Mouse (Mus musculus) limb, embryonic 11.5 days (tissue): Measurements from ENCODE around the gene Cycs. TPM values are rescaled to one million over a fixed set of nuclear protein-coding genes. Genes with fewer than 3 reads are reported as not detected.
"Not testable (repeated sequence)": the region's sequence is repeated elsewhere in the genome, so short reads cannot be mapped to it uniquely, and the experiment has no call there.

Source experiments
- ATAC-seq: fragments of 200-750 bp; cut with Nextera tagmentation; 2 replicates; pipeline ENCODE4 v1.8.0; 2017; ENCODE audit warnings: low read depth; ENCODE audit not compliant: insufficient number of reproducible peaks, low FRiP score, low TSS enrichment
- DNase-seq: peaks from one replicate; pipeline ENCODE4 v3.0.0-alpha.2; 2015; ENCODE audit warnings: low spot score
- H3K27ac ChIP-seq: fragments of 300-500 bp; sonication (generic); replicated peaks from 2 replicates; pipeline ENCODE4 v1.5.1; 2014; ENCODE audit warnings: low read depth, mild to moderate bottlenecking, low read length
- H3K27me3 ChIP-seq: fragments of 300-500 bp; sonication (generic); 2 replicates; pipeline ENCODE4 v1.6.1; 2014; ENCODE audit warnings: mild to moderate bottlenecking, low read length, mixed read lengths; ENCODE audit not compliant: control insufficient read depth, insufficient read depth
- H3K36me3 ChIP-seq: fragments of 300-500 bp; sonication (generic); 2 replicates; pipeline ENCODE4 v1.6.1; 2014; ENCODE audit warnings: mild to moderate bottlenecking, low read length, moderate library complexity, mixed read lengths; ENCODE audit not compliant: control insufficient read depth, insufficient read depth
- H3K4me1 ChIP-seq: fragments of 300-500 bp; sonication (generic); 2 replicates; pipeline ENCODE4 v1.6.1; 2014; ENCODE audit warnings: low read length, mixed read lengths; ENCODE audit not compliant: control insufficient read depth, insufficient read depth
- H3K4me2 ChIP-seq: fragments of 300-500 bp; sonication (generic); 2 replicates; pipeline ENCODE4 v1.6.1; 2014; ENCODE audit warnings: low read depth, mild to moderate bottlenecking, moderate library complexity; ENCODE audit not compliant: severe bottlenecking
- H3K4me3 ChIP-seq: fragments of 300-500 bp; sonication (generic); 2 replicates; pipeline ENCODE4 v1.5.1; 2014; ENCODE audit warnings: low read depth, low read length
- H3K9ac ChIP-seq: fragments of 300-500 bp; sonication (generic); 2 replicates; pipeline ENCODE4 v1.6.1; 2014; ENCODE audit warnings: mild to moderate bottlenecking, low read length
- H3K9me3 ChIP-seq: fragments of 300-500 bp; sonication (generic); 2 replicates; pipeline ENCODE4 v1.6.1; 2016; ENCODE audit warnings: low read length; ENCODE audit not compliant: control insufficient read depth
- WGBS: fragments of 180-500 bp; shearing (Covaris S2); extraction: QIAGEN DNeasy Blood & Tissue Kit; methylation state at CpG from one replicate; pipeline ENCODE4 v1.1.7; 2014; 5-methylcytosine and 5-hydroxymethylcytosine counted together
- polyA plus RNA-seq: library from polyadenylated mRNA; unstranded; fragments of >200 nt; fragmentation: Nextera tagmentation; extraction: Ambion mirVana; gene quantifications from 2 replicates; pipeline ENCODE4 v1.2.1, GENCODE M21; 2014

The Cycs gene
- polyA plus RNA-seq, 1 experiment from 2014 or later: 70.6 TPM

DNA sequence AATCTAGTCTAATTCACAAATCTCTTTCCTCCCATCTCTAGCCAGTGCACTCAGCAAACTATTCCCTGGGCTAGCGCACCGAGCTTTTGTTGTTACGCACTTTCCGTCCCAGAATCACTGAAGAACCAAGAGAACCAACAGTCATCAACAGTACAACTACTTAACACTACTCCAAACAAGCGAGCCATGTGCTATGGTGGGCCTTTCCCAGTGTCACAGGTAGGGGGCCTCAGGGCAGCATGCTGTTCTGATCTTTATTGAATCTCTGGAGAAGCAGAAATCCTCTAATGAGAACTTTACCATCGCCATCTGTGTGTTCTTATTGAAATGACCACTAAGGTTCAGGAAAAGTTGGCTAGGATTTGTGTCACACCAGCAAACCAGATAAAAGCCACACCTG is 8.8 kb downstream of the Cycs start:
- ATAC-seq: no peak
- WGBS: 83% methylated on average over 6 of the region's 6 CpGs

DNA sequence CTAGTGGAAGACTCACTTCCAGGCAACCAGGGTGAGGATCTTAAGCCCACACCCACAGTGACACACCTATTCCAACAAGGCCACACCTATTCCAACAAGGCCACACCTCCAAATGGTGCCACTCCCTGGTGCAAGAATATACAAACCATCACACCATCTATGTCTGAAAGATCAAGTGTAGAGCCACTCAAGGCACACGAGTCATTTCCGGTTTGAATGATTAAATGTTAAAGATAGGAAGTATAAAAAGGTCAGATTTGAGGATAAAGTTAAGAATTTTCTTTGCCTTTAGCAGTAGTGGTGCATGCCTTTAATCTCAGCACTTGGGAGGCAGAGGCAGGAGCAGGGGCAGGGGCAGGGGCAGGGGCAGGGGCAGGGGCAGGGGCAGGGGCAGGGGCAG is 12.1 kb downstream of the Cycs start:
- not testable (repeated sequence) for ATAC-seq, H3K36me3 ChIP-seq, H3K27me3 ChIP-seq, H3K9me3 ChIP-seq, H3K27ac ChIP-seq, H3K9ac ChIP-seq, DNase-seq, H3K4me1 ChIP-seq, H3K4me3 ChIP-seq, H3K4me2 ChIP-seq
- 90% methylated on average over 2 of the region's 2 CpGs for WGBS

More for the DNA sequence above, 8.8 kb downstream of the Cycs start:
- Histone ChIP-seq H3K9me3 (no peaks in the 10 kb centered on the region), H3K4me2 (no peak overlapping the region), H3K27me3 (no peaks in the 10 kb centered on the region), H3K9ac (no peak overlapping the region), H3K36me3 (no peaks in the 10 kb centered on the region), H3K4me1 (no peaks in the 10 kb centered on the region), H3K4me3 (no peak overlapping the region), H3K27ac (no peak overlapping the region)
- DNase-seq: no peak

DNA sequence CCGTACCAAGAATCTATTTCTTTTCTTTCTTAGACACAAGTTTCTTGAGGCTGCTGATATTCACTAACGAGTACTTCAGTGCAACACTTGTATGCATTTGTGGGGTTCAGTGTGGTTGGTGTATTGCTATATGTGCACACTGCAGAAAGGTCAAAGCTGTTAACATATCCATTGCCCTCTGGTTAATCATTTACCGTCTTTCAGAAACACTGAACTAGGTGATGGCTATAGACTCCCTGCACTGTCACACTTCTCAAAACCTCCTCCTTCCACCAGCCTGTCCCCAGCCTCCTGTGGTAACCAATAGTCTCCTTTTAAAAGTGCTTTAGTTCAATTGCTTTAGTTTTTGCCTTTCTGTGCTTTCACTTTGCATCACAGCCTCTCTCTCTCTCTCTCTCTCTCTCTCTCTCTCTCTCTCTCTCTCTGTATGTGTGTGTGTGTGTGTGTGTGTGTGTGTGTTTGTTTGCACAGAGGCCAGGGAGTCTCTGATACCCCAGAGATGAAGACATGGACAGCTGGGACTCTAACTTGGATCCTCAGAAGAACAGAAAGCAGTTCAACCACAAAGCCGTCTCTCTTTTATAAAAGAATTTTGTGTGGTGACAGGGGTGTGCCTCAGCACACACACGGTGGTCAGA is 13.3 kb downstream of the Cycs start:
- Histone ChIP-seq H3K4me3 (no peak overlapping the region), H3K4me2 (no peak overlapping the region), H3K27ac (no peak overlapping the region), H3K9me3 (no peaks in the 10 kb centered on the region), H3K36me3 (no peaks in the 10 kb centered on the region), H3K27me3 (no peaks in the 10 kb centered on the region), H3K4me1 (no peaks in the 10 kb centered on the region), H3K9ac (no peak overlapping the region)
- whole genome bisulfite sequencing: 83% methylated on average over 5 of the region's 5 CpGs
- ATAC-seq: no peak
- no peak for DNase-seq

DNA sequence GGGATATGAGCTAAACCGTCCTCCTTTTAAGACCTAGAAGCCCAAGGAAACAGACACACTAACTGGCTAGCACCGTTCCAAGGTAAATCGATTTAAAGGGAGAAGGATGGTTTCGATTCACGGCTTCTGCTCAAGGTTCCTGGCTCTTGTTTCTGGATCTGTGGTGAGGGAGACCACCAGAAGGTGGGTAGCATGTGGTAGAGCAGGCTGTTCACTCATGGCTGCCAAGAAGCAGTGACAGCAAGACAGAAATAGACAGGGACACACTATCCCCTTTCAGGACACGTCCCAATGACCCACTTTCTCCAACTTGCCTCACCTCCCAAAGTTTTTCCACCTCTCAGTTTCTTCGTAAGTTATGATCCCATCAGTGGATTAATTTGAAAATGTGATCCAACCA is 16.5 kb downstream of the Cycs start:
- no peak overlapping the region for H3K27ac ChIP-seq
- no peaks in the 10 kb centered on the region for H3K36me3 ChIP-seq
- no peak overlapping the region for H3K9ac ChIP-seq
- DNase-seq (no peak), ATAC-seq (no peak)
- no peaks in the 10 kb centered on the region for H3K4me1 ChIP-seq
- H3K9me3 ChIP-seq: no peaks in the 10 kb centered on the region
- H3K27me3 ChIP-seq: no peaks in the 10 kb centered on the region
- H3K4me2 ChIP-seq: no peak overlapping the region
- 79% methylated on average over 7 of the region's 7 CpGs for WGBS
- no peak overlapping the region for H3K4me3 ChIP-seq

DNA sequence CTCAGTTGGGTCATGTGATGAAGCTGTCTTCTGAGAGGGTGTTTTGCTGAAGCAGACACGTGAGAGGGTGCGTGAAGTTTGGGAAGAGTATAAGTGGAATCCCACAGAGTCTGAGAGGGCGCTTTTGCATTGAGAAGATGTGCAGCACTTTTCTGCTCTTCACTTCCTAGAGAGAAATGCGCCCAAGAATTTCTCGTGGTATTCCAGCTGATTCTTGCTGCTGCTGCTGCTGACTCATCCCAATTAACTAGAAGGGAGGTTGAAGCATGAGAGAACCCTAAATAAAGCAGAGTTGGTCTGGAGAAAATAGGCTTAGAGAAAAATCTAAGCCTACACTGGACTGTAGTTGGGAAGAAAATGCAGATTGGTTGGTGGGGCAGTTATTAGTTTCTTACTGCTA is 17.3 kb downstream of the Cycs start:
- no peaks in the 10 kb centered on the region for H3K27me3 ChIP-seq
- H3K36me3 ChIP-seq: no peaks in the 10 kb centered on the region
- no peak overlapping the region for H3K27ac ChIP-seq
- DNase-seq (no peak), ATAC-seq (no peak)
- no peak overlapping the region for H3K4me3 ChIP-seq
- H3K9ac ChIP-seq: no peak overlapping the region
- H3K4me2 ChIP-seq: no peak overlapping the region
- WGBS: 77% methylated on average over 5 of the region's 5 CpGs
- no peaks in the 10 kb centered on the region for H3K4me1 ChIP-seq
- no peaks in the 10 kb centered on the region for H3K9me3 ChIP-seq

DNA sequence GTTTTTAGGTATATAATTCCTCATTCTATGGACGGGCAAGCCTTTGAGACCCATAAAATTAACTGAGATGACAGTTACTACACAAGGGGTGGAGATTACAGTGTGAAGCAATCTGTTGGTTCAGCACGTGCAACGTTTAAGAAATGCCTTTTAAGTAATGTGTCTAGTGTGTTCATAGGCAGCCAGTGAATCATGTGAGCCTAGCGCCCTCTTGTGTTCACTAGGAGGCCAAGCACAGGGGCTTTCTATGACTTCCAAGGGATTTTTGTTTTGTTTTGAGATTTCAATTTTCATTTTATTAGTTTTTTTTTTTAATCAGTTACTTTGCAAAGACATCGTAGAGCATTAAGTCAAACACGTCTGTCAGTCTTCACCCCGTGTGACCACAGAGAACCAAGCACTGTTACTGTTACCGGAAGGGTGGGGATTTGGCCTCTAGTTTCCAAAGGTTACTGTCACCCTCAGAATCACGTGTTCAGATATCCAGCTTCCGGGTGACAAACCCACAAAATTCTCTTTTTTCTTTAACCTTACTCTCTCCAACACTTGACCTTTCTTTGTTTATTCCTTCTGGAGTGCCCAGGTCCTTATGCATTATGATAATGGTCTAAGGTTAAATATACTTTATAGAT is 20.8 kb downstream of the Cycs start:
- Histone ChIP-seq H3K36me3 (no peaks in the 10 kb centered on the region), H3K4me1 (no peaks in the 10 kb centered on the region), H3K9me3 (no peaks in the 10 kb centered on the region), H3K27me3 (no peaks in the 10 kb centered on the region), H3K4me3 (no peak overlapping the region), H3K4me2 (no peak overlapping the region), H3K27ac (no peak overlapping the region), H3K9ac (no peak overlapping the region)
- no peak for ATAC-seq
- DNase-seq: peak; percentile 48
- WGBS: 31% methylated on average over 10 of the region's 10 CpGs

DNA sequence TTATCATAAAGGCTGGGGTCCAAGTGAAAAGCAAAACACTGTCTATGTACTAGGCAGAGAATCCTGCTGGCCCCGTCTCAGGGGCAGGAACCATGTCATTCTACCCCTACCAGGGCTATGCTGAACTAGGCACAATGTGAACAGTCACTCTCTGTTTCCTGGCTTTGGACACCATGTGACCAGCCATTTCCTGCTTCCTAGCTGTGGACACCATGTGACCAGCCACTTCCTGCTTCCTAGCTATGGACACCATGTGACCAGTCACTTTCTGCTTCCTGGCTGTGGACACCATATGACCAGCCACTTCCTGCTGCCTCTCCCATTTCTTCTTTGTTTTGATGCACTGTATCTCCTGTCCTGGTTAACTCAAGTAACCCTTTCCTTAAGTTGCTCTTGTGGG is 23.8 kb downstream of the Cycs start:
- no peak overlapping the region for H3K4me2 ChIP-seq
- 91% methylated on average over 1 of the region's 1 CpGs for WGBS
- H3K4me1 ChIP-seq: no peaks in the 10 kb centered on the region
- DNase-seq (no peak), ATAC-seq (no peak)
- no peak overlapping the region for H3K9ac ChIP-seq
- no peaks in the 10 kb centered on the region for H3K36me3 ChIP-seq
- H3K27me3 ChIP-seq: no peaks in the 10 kb centered on the region
- no peaks in the 10 kb centered on the region for H3K9me3 ChIP-seq
- H3K27ac ChIP-seq: no peak overlapping the region
- H3K4me3 ChIP-seq: no peak overlapping the region

DNA sequence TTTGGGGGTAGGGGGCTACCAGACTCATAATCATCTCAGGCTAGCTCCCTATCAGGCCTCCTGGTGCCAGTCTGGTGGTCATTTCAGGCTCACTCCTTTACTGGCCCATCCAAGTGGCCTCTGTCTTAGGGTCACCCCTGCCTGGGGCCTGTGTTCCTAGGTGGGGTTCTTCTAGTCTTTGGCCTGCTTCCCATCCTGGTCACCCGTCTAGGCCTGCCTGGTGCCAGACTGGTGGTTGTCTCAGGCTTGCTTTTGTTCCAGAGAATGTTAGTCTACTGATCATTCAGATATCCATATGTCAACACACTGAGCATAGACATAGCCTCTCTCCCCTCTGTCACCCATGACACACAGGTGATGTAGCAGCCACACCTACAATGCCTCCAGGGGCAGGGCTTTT is 26.7 kb downstream of the Cycs start:
- no peaks in the 10 kb centered on the region for H3K9me3 ChIP-seq
- H3K4me3 ChIP-seq: no peak overlapping the region
- no peaks in the 10 kb centered on the region for H3K4me1 ChIP-seq
- no peak for DNase-seq
- WGBS: 83% methylated on average over 1 of the region's 1 CpGs
- no peak for ATAC-seq
- H3K9ac ChIP-seq: no peak overlapping the region
- no peak overlapping the region for H3K4me2 ChIP-seq
- H3K27ac ChIP-seq: no peak overlapping the region
- no peaks in the 10 kb centered on the region for H3K36me3 ChIP-seq
- no peaks in the 10 kb centered on the region for H3K27me3 ChIP-seq

DNA sequence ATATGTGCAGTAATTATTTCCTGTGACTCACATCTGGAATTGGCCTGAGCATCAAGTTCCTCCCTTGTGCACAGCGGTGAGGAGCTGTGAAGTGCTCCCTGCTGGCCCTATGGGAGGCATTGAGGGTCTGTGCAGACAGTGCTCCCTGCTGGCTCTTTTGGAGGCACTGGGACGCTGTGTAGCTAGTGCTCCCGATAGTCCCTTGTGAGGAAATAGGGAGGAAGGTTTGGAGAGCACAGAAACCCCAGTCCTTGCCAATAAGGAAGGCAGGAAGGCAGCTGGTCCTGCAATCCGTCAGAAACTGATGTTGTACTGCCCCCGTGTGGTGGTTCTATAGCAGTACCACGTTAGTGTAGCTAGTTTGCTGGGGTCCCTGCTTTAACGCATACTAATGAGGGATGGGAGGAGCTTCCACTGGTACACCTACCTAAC is 29.9 kb downstream of the Cycs start:
- Histone ChIP-seq H3K36me3 (no peaks in the 10 kb centered on the region), H3K4me3 (no peak overlapping the region), H3K9ac (no peak overlapping the region), H3K4me1 (0 out of 2 replicates have a peak, but pooled peaks cover 3% of the 10 kb centered on the region), H3K9me3 (no peaks in the 10 kb centered on the region), H3K27ac (no peak overlapping the region), H3K27me3 (no peaks in the 10 kb centered on the region), H3K4me2 (no peak overlapping the region)
- DNase-seq: peak; percentile 93
- ATAC-seq: peak; percentile 55; the same call in 1 of the 2 replicates
- 7% methylated on average over 7 of the region's 7 CpGs for WGBS
